Mouse (Mus musculus): ENCODE results near the gene Ppp1r15a. TPM values are rescaled to one million over a fixed set of nuclear protein-coding genes. Genes with fewer than 3 reads are reported as not detected.

Gene Ppp1r15a
- 19.7 and 42.6 TPM in 2 replicates for polyA plus RNA-seq (2012; rRNA removed)

GRCm38 (mm10) chr7:45525809-45526473, at the start of gene Ppp1r15a, which contains the start of gene Plekha4:
TSS of gene Ppp1r15a (minus strand) at chr7:45526268.
TSS of gene Plekha4 (plus strand) at chr7:45526330.

GRCm38 (mm10) chr7:45570103-45570741, 44.2 kb upstream of the Ppp1r15a start, which contains the start of gene Bcat2:
TSS of gene Bcat2 (plus strand) at chr7:45570153.

DNA sequence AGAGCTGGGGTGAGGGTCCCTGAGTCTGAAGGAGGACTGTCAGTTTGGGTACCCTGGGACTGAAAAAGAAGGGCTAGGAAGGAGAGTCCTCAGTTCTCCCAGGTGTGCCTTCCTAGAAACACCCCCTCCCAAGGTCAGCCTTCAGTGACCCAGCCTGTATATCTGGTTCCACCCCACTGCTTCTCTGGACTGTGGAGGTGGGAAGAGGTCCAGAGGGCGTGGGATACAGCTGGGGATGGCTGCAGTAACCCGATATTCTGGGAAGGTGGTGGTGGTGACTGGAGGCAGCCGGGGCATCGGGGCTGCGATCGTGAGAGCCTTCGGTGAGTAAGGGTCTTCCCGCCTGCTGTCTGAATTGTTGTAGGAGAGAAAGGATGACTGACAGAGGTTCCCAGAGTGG, 28.7 kb upstream of the Ppp1r15a start, which contains the start of gene Hsd17b14:
Gene Hsd17b14 (plus strand): TSS at position 150 of the 400 bp plus-strand sequence.

DNA sequence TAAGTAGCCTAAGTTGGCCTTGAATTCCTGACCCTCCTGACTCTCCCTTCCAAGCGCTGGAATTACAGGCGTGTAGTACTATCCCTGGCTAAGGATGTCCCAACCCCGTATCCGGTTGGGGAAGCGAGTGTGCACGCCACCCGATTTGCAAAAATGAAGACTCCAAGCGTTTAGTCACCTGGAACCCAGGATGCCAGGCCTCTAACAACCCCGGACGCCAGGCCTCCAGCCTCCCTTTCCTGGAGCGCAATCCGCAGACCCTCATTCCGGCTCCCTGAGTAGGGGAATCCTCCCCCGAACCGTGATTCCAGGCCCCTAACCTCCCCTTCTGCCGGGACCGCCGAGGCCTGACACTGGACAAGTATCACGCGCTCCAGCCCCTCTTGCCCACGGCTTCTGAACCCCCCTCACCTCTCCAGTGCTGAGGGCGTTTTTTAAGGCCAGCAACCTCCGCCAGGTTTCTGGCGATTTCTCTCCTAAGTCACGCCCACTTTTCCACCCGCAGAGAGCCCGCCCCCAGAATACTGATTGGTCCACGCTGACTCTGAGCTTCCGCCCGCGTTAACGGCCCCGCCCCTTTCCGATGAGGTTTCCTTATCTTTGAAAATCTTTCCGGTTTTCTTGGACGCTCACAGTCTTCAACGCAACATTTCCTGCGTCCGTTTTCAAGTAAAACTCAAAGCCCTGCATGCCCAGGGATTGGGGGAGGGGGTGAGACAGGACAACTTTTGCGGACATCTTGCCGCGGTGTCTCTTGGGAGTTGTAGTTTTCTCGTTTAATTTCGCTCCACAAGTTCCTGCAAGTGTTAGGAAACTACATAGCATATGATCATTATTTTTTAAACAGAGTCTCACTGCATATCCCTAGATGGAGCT, 15.9 kb downstream of the Ppp1r15a start, which contains the start of gene Nucb1:
Gene Nucb1 (minus strand): TSS at position 495 of the 876 bp plus-strand sequence.

DNA sequence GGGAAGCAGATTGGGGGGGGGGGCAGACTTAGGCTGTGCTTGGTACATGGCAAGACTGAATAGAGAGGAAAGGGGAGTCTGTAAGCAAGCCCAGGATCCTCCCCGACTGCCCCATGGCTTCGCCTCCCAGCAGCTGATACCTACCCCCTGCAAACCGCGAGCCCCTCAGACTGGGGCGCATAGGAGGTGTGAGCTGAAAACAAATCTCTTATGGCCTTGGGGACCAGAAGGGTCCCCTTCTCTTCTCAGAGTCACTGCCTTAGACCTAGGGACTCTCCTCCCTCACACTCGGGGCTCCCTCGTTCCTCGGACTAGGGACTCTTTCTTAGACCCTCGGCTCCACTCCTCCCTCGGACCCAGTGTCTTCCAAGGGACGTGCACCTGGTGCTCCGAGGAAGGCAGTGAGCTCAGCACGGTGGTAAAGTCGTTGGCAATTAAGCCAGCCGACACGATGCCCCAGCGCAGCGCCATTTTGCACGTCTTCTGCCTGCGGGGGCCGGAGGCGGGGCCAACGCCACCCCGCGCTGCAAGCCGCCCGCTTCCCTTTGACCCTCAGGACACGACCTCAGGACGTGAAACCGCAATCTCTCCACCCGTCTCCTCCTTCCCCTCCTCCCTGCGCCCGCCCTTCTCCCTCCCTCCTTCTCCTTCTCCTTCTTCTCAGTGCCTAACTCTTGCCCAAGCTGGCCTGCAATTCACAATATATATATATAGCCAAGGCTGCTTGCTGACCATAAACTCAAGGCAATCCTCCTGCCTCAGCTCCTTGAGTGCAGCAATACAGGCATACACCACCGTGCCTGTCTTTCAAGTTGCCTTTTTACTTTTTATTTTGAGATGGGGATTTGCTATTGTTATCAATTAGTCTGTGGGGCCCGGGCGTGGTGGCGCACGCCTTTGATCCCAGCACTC, 37.5 kb downstream of the Ppp1r15a start, which contains the start of gene Dhdh:
Gene Dhdh (minus strand): TSS at position 513 of the 912 bp plus-strand sequence.

GRCm38 (mm10) chr7:45486761-45487415, 39.2 kb downstream of the Ppp1r15a start, which contains the start of gene Gm45808:
TSS of gene Gm45808 (minus strand) at chr7:45486811.

GRCm38 (mm10) chr7:45481374-45481927, 44.6 kb downstream of the Ppp1r15a start, which contains the start of gene Tulp2:
TSS of gene Tulp2 (plus strand) at chr7:45481877.

Other genes starting within 250 kb of the Ppp1r15a start
- gene Slc6a21, start 248.8 kb downstream of the Ppp1r15a start, polyA plus RNA-seq (2012; rRNA removed), result not detected in 2 replicates
- 50.9 and 54.1 TPM in 2 replicates for gene Trpm4, start 192.5 kb downstream of the Ppp1r15a start, polyA plus RNA-seq (2012; rRNA removed)
- 0.43 and 1.2 TPM in 2 replicates for gene Hrc, start 191.0 kb downstream of the Ppp1r15a start, polyA plus RNA-seq (2012; rRNA removed)
- gene Ppfia3, start 159.2 kb downstream of the Ppp1r15a start, polyA plus RNA-seq (2012; rRNA removed), result 14.7 and 20.9 TPM in 2 replicates
- 3.8 and 4.1 TPM in 2 replicates for gene Lin7b, start 155.7 kb downstream of the Ppp1r15a start, polyA plus RNA-seq (2012; rRNA removed)
- gene Snrnp70, start 130.5 kb downstream of the Ppp1r15a start, polyA plus RNA-seq (2012; rRNA removed), result 79.4 and 100 TPM in 2 replicates
- 1.2 and 1.9 TPM in 2 replicates for gene Kcna7, start 120.6 kb downstream of the Ppp1r15a start, polyA plus RNA-seq (2012; rRNA removed)
- 0.84 and 0.85 TPM in 2 replicates for gene Ntf5, start 112.6 kb downstream of the Ppp1r15a start, polyA plus RNA-seq (2012; rRNA removed)
- gene Lhb, start 105.4 kb downstream of the Ppp1r15a start, polyA plus RNA-seq (2012; rRNA removed), result 0.16 and 0.27 TPM in 2 replicates
- 22.4 and 23.8 TPM in 2 replicates for gene Gys1, start 91.4 kb downstream of the Ppp1r15a start, polyA plus RNA-seq (2012; rRNA removed)
- 27.7 and 27.9 TPM in 2 replicates for gene Ruvbl2, start 88.2 kb downstream of the Ppp1r15a start, polyA plus RNA-seq (2012; rRNA removed)
- gene Ftl1, start 66.4 kb downstream of the Ppp1r15a start, polyA plus RNA-seq (2012; rRNA removed), result 4,280 and 5,118 TPM in 2 replicates
- gene Bax, start 59.4 kb downstream of the Ppp1r15a start, polyA plus RNA-seq (2012; rRNA removed), result 72.5 and 92.5 TPM in 2 replicates
- gene Tulp2, start 44.4 kb downstream of the Ppp1r15a start, polyA plus RNA-seq (2012; rRNA removed), result 0.09 TPM in 1 of 2 replicates, not detected in the other
- gene Gm45808, start 39.5 kb downstream of the Ppp1r15a start, polyA plus RNA-seq (2012; rRNA removed), result not detected in 2 replicates
- gene Dhdh, start 37.5 kb downstream of the Ppp1r15a start, polyA plus RNA-seq (2012; rRNA removed), result 0.18 and 0.20 TPM in 2 replicates
- gene Nucb1, start 15.9 kb downstream of the Ppp1r15a start, polyA plus RNA-seq (2012; rRNA removed), result 280 and 281 TPM in 2 replicates
- gene Plekha4, start 62 bp upstream of the Ppp1r15a start, polyA plus RNA-seq (2012; rRNA removed), result 5.0 and 10.4 TPM in 2 replicates
- gene Hsd17b14, start 28.6 kb upstream of the Ppp1r15a start, polyA plus RNA-seq (2012; rRNA removed), result 7.6 and 14.6 TPM in 2 replicates
- 101 and 114 TPM in 2 replicates for gene Bcat2, start 43.9 kb upstream of the Ppp1r15a start, polyA plus RNA-seq (2012; rRNA removed)
- gene Fgf21, start 89.2 kb upstream of the Ppp1r15a start, polyA plus RNA-seq (2012; rRNA removed), result 0.09 TPM in 1 of 2 replicates, not detected in the other
- gene Fut1, start 91.0 kb upstream of the Ppp1r15a start, polyA plus RNA-seq (2012; rRNA removed), result 0.60 and 1.6 TPM in 2 replicates
- 0.11 and 0.29 TPM in 2 replicates for gene Izumo1, start 95.5 kb upstream of the Ppp1r15a start, polyA plus RNA-seq (2012; rRNA removed)
- gene Rasip1, start 101.2 kb upstream of the Ppp1r15a start, polyA plus RNA-seq (2012; rRNA removed), result 8.6 and 10.0 TPM in 2 replicates
- gene Mamstr, start 113.7 kb upstream of the Ppp1r15a start, polyA plus RNA-seq (2012; rRNA removed), result 2.1 and 3.5 TPM in 2 replicates
- gene Fut2, start 140.1 kb upstream of the Ppp1r15a start, polyA plus RNA-seq (2012; rRNA removed), result 40.4 and 57.4 TPM in 2 replicates
- 0.94 and 3.5 TPM in 2 replicates for gene Ntn5, start 157.8 kb upstream of the Ppp1r15a start, polyA plus RNA-seq (2012; rRNA removed)
- gene Sec1, start 168.1 kb upstream of the Ppp1r15a start, polyA plus RNA-seq (2012; rRNA removed), result 0.08 and 0.23 TPM in 2 replicates
- gene Car11, start 173.6 kb upstream of the Ppp1r15a start, polyA plus RNA-seq (2012; rRNA removed), result 7.3 and 11.6 TPM in 2 replicates
- 8.9 and 12.6 TPM in 2 replicates for gene Dbp, start 178.8 kb upstream of the Ppp1r15a start, polyA plus RNA-seq (2012; rRNA removed)
- 950 and 1,663 TPM in 2 replicates for gene Rpl18, start 189.2 kb upstream of the Ppp1r15a start, polyA plus RNA-seq (2012; rRNA removed)
- 62.1 and 73.9 TPM in 2 replicates for gene Sphk2, start 191.7 kb upstream of the Ppp1r15a start, polyA plus RNA-seq (2012; rRNA removed)
- gene Fam83e, start 194.9 kb upstream of the Ppp1r15a start, polyA plus RNA-seq (2012; rRNA removed), result 134 and 147 TPM in 2 replicates
- gene Spaca4, start 199.5 kb upstream of the Ppp1r15a start, polyA plus RNA-seq (2012; rRNA removed), result not detected in 2 replicates